Mouse (Mus musculus) pancreas, adult 10 weeks (tissue): ENCODE data around the gene Cst11. TPM values are rescaled to one million over a fixed set of nuclear protein-coding genes. Genes with fewer than 3 reads are reported as not detected.

Source experiments
- polyA plus RNA-seq: library from polyadenylated mRNA; stranded (reverse); fragments of 350-450 nt; fragmentation: Illumina TruSeq; extraction: RNeasy Lipid Tissue Mini Kit (QIAGEN cat#74804); gene quantifications from one replicate; pipeline ENCODE4 v1.2.3, GENCODE M21; 2015; ENCODE audit warnings: low read depth, low replicate concordance; ENCODE audit not compliant: insufficient read depth

Cst11 gene
- not detected for polyA plus RNA-seq

DNA sequence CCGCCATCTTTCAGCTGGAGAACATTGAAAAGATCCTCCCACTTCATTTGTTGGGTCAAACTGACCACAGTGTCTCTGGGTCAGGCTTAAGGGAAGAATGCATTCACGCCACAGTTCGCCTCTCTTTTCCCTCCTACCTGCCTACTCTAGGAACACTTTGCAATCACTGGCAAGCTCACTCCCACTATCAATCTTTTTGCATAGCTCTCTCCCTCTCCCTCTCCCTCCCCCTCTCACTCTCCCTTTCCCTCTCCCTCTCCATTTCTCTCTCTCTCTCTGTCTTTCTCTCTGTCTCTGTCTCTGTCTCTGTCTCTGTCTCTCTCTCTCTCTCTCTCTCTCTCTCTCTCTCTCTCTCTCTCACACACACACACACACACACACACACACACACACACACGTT, at the start of gene Cst11:
Gene Cst11 (minus strand): TSS at position 101 of the 400 bp plus-strand sequence.

DNA sequence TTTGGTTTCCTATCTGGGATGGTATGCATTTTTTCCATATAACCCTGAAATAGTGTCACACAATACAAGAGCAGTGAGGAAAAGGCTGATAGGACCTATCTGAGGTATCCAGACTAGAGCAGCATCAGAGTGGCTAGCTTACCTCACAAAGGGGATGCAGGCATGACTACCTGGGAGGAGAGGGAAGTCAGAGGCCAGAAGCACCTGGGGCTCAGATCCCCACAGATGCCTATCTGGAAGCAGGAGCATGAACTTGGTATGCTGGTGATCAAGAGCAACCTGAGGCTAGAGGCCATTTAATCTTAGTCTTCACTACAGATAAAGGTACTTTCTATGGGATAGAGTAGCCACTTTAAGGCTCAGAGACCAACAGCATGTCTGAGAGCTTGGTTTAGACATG, 48.6 kb upstream of the Cst11 start, which contains the start of gene Cst13:
Gene Cst13 (plus strand): TSS at position 173 of the 400 bp plus-strand sequence.

DNA sequence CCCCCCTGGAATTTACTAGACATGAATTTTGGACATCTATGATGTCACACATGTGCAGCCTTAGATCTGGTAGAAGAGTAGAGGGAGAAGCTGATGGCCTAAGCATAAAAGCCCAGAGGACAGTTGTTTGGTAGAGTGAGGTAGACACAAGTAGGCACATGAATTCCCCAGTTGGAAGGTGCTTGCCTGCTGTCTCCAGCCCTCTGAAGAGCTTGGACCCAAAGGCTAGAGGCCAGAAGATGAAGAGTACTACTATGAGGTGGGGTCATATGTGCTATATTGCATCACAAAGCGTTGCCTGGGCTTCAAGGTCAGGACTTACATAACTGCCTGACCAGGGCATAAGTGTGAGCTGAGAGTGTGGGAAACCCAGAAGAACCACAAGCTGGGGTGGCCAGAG, 27.2 kb upstream of the Cst11 start, which contains the start of gene Cst8:
Gene Cst8 (plus strand): TSS at position 301 of the 400 bp plus-strand sequence.

DNA sequence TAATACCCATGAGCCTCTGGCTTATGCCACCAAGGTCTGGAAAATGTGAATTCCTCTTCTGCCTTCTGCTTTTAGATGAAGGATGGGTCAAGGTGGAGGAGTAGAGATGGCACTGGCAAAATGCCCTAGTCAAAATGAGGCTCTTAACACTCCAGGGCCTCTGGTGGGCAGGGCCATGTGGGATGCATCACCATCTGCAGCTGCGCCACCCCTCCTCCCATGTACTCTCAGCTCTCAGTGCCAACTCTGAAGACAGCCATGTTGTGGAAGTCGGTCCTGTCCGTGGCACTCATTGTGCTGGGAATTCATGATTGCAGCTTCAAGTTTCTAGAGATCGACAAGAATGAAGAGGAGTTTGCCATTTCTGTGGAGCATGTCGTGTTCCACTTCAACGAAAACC, 17.8 kb upstream of the Cst11 start, which contains the start of gene Cst12:
Gene Cst12 (plus strand): TSS at position 220 of the 400 bp plus-strand sequence.

DNA sequence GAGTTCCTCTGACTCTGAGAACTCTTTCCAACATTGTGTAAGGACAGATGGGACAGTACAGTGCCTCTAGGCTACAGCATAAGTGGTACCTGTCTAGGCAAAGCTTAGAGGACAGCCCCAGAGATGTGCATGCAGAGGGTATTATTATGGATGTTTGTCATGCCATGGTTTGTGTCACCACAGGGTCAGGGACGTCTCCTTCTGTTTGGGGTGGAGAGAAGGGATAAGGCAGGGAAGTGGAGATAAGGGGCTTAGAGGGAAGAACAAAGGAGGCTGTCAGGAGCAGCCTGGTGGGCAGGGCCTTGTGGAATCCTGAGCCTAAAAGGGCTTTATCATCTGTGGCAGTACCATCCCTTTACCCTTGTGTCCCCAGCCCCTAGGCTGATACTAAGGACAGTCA, 10.4 kb upstream of the Cst11 start, which contains the start of gene 8030411F24Rik:
Gene 8030411F24Rik (plus strand): TSS at position 301 of the 400 bp plus-strand sequence.

DNA sequence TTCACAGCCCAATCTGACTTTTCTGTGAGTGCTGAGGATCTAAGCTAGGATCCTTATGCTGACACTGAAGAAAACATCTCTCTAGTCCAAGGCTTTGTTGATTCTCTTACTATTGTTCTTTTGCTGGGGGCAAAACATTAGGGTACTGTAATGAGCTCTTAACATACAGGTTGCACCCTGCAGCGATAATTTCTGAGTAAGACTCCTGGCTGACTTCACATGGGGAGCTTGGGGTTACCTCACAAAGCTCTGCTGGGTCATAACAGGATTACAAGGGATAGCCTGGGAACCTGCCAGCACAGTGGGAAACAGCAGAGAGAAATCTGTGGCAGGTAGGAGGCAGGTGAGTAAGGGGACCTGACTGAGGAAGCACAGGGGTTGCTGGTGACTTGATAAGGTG, 21.2 kb downstream of the Cst11 start, which contains the start of gene Cstl1:
Gene Cstl1 (plus strand): TSS at position 301 of the 400 bp plus-strand sequence.

DNA sequence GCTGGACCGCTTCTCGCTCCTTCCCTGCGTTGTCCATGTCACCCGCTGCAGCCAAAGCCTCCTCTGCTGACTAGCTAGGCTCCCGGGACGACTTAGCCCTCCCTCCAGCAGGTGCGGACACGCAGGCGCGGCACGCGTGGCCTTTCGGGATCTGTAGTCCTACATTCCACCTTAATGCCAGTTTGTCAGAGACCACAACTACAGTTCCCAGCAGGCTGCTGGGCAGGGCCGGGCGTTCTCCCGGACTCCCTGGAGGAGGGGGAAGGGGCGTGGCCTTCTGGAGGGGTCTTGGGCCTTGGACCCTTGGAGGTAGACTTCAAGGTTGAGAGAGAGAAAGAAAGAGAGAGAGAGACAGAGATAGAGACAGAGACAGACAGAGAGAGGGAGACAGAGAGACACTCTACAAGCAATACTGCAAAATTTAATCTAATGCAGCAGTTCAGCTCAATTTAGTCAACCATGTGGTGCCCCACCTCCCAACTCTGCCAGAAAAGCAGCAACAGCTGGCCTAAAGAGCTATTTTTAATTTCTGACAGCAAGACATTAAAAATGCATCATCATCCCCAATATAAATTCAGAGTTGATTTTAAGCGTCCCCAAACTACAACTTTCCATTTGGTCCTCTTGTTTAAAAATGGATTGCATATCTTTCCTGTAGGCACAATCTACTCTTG, 38.8 kb downstream of the Cst11 start, which contains the start of gene Napb:
Gene Napb (minus strand): TSS at position 141 of the 674 bp plus-strand sequence.

Other genes with a start within 250 kb of the Cst11 start
- gene Nxt1, start 98.9 kb downstream of the Cst11 start, polyA plus RNA-seq: 2.8 TPM
- 3.0 TPM for gene Gzf1, start 90.5 kb downstream of the Cst11 start, polyA plus RNA-seq
- gene Napb, start 39.0 kb downstream of the Cst11 start, polyA plus RNA-seq: 2.3 TPM
- gene Cstl1, start 21.1 kb downstream of the Cst11 start, polyA plus RNA-seq: not detected
- gene 8030411F24Rik, start 10.5 kb upstream of the Cst11 start, polyA plus RNA-seq: not detected
- gene Cst12, start 17.9 kb upstream of the Cst11 start, polyA plus RNA-seq: not detected
- gene Cst8, start 27.3 kb upstream of the Cst11 start, polyA plus RNA-seq: not detected
- not detected for gene Cst13, start 48.6 kb upstream of the Cst11 start, polyA plus RNA-seq
- gene Cst9, start 63.6 kb upstream of the Cst11 start, polyA plus RNA-seq: not detected
- gene 9230104L09Rik, start 93.5 kb upstream of the Cst11 start, polyA plus RNA-seq: not detected
- 359 TPM for gene Cst3, start 104.2 kb upstream of the Cst11 start, polyA plus RNA-seq
- not detected for gene Gm1330, start 231.8 kb upstream of the Cst11 start, polyA plus RNA-seq
- gene Gm10750, start 245.7 kb upstream of the Cst11 start, polyA plus RNA-seq: not detected